Mouse (Mus musculus): ENCODE measurements around the gene Hist1h2ai.
"Not testable (repeated sequence)": the region's sequence is repeated elsewhere in the genome, so short reads cannot be mapped to it uniquely, and the experiment has no call there.

Gene Hist1h2ai

DNA sequence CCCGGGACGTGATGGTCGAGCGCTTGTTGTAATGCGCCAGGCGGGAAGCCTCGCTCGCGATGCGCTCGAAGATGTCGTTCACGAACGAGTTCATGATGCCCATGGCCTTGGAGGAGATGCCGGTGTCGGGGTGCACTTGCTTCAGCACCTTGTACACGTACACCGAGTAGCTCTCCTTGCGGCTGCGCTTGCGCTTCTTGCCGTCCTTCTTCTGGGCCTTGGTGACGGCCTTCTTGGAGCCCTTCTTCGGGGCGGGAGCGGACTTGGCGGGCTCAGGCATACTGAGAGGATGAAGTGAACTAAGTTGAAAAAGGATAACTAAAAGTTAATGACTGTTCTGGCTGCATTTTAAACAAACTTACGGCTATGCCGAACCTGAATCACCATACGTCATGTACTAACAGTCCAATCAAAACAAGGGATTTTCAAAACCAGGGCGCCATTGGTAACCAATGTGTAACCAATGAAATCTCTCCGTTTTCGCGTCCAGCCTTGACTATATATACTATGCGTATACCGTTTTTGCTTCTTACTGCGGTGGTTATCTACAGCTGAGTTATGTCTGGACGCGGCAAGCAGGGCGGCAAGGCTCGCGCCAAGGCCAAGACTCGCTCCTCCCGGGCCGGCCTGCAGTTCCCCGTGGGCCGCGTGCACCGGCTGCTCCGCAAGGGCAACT is at the start of gene Hist1h2ai, which contains the start of gene Hist1h2bl:
Hist1h2ai (plus strand) TSS at position 559 of the 676 bp plus-strand sequence.
Hist1h2bl (minus strand) TSS at position 280 of the 676 bp plus-strand sequence.
- DNase-seq (ENCODE audit: low read depth), result peak; percentile 92

DNA sequence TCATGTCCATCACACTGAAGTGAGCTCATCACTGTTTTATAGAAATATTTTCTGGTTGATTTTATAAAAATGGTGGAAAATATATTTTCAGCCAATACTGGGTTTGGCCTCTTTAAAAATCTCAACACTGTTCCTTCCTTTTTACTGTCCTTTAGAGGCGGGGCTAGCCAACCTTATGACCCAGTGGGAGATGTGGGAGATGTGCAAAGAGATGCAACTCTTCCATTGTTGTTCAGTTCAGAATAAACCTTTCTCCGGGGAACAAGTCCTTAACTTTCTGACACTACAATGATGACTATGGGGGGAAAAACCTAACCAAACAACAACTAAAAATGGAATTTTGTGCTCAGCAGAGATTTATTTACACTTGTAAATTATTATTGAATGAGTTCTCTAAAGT is 38.9 kb upstream of the Hist1h2ai start, which contains the start of gene Olfr1360:
Olfr1360 (minus strand) TSS at position 101 of the 400 bp plus-strand sequence.
- no peak for DNase-seq (ENCODE audit: low read depth)

DNA sequence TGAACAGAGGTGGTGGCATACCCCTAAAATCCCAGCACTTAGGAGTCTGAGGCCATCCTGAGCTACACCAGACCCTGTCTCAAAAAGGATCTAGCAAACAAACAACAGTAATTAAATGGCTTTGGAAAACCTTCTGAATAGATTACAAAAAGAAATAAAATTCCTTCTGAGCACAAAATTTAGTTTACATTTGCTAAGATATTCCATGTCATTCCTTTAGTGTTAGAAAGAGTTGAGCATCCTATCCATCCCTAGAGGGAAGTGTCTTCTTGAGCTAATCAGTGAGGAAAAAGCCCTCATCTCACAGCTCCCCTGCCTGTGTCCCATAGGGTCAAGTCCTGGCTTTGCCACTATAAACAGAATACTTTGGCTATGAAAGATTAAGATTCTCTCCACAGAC is 18.4 kb upstream of the Hist1h2ai start, which contains the start of gene Olfr1359:
Olfr1359 (plus strand) TSS at position 301 of the 400 bp plus-strand sequence.
- no peak for DNase-seq (ENCODE audit: low read depth)

DNA sequence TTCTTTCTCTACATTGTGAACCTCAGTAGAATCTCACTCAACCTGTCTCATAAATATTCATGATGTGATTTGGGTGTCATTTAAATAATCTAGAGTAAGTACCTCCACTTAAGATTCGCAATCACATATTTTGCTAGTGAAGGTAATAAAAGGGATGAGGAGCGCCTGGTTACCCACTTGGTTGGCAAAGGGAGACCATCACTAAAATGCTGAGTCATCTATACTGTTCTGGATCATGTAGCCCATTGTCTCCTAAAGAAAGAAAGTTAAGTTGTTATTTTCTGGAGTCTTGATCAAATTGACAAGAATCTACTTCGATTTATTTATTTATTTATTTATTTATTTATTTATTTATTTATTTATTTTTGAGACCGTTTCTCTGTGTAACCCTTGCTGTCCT is 9.6 kb upstream of the Hist1h2ai start:
- no peak for DNase-seq (ENCODE audit: low read depth)

DNA sequence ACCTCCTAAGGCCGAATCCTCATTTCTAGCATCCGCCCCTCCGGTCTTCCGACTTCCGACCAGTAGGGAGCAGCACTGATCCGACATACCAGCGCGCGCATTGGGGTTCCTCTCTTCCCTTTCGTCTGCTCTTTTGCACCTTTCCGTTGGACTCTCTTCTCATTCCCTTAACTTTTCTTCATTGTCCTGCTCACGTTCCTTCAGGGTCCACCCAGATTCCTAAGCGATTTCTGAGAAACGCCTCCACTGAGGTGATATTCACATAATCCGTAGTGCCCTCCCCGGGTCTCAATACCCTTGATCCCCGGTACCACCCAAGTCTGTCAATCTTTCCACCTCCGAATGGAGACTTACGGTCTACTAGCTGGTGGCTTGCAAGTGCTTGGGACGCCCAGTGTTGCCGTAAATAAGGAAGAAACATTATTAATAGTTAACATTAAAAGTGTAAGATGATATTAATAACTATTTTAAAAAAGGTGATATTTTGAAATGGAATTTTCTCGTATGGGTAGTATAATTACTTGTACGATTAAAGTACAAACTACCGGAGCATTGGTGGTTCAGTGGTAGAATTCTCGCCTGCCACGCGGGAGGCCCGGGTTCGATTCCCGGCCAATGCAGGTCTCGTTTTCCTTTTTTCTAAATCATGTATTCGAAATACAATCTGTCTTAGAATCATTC is 6.1 kb upstream of the Hist1h2ai start:
- peak; percentile 81 for DNase-seq (ENCODE audit: low read depth)

DNA sequence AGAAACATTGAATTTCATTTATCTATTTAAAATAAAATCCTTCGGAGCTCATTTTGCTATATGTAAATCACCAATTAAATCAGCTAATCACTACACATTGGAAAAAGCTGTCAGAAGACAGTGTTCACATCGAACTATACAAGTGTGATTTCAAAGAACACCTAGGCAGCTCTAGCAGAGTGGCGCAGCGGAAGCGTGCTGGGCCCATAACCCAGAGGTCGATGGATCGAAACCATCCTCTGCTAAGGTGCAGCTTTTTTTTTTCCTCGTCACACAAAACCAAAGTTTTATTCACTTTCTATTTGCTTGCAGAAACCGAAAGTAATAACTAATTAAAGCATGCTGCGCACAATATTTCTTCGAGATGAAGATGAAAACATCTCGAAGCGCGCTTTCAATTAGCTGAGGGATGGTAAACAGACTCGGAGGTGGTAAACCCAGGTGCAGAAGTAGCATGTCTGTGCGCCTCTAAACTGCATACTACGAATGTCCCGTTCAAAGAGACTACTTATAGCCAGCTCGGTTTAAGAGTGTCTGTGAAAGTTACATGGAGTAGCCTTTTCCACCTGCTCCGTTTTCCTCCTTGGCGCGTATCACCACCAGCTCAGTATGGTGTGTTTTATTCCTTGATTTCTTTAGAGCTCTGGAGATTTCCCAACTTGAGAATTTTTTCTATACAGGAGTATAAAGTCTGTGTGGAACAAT is 5.2 kb upstream of the Hist1h2ai start:
- peak; percentile 59 for DNase-seq (ENCODE audit: low read depth)

DNA sequence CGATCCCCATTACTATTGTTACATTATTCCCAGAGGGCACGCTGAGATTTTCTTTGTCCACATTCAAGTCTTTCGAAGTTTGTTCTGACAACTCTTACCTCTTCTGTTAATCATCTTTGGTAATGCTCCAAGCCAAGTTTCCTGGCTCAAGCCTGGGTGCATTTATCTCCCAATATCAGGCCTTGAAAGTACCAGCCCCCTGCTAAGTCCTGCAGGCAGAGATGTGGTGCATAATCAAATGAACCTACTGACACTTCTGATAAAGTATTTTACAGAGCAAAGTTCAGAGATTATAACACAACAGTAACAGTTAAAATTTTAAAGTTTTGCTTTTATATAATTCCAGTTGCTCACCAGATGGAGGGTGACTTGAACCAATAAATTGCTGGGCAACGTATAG is 4.5 kb upstream of the Hist1h2ai start:
- DNase-seq (ENCODE audit: low read depth), result no peak

DNA sequence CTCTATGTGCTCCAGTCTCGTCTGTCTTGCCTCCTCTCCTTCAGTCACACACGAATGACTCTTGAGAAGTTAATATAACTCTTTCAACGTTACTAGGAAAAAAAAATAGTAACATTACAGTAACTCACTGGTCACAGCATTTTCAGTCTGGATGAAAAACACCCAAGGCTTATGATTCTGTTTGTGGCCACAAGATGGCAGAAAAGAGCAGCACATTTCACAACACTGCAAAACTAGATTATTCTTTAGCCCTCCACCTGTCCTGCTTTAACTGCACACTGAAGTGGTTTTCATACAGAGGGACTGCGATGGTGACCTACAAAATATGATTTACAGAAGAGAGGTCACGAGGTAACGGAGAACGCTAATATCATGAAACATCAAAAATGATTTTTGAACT is 1.5 kb upstream of the Hist1h2ai start:
- DNase-seq (ENCODE audit: low read depth), result peak; percentile 77

DNA sequence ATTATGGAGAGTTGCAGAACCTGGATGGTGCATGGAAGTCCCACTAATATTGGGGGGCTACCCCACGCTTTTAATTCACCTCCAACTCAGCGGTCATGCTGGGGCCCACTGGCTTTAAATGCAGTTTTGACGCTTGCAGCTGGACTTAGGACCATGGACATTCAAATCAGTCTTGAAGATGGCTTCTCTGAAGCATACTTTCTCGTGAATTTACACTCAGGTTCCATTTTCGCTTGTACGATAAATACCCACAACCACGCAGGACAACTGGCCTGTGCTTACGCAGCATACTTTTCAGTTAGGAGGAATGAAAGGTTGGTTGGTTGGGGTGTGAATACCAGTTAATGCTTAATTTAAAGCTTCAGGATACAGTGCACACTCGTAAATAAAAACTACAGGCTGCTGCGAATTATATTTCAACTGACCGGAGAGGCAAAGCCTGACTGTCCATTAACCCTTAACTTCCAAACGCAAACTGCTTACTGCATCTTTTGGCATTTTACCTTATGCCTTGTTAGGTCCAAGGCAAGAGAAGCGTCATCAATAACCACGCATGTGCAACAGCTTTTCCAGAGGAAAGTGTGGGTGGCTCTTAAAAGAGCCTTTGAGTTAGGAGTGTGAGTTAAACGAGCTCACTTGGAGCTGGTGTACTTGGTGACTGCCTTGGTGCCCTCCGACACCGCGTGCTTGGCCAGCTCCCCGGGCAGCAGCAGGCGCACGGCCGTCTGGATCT is 925 bp upstream of the Hist1h2ai start:
- DNase-seq (ENCODE audit: low read depth), result peak; percentile 66

DNA sequence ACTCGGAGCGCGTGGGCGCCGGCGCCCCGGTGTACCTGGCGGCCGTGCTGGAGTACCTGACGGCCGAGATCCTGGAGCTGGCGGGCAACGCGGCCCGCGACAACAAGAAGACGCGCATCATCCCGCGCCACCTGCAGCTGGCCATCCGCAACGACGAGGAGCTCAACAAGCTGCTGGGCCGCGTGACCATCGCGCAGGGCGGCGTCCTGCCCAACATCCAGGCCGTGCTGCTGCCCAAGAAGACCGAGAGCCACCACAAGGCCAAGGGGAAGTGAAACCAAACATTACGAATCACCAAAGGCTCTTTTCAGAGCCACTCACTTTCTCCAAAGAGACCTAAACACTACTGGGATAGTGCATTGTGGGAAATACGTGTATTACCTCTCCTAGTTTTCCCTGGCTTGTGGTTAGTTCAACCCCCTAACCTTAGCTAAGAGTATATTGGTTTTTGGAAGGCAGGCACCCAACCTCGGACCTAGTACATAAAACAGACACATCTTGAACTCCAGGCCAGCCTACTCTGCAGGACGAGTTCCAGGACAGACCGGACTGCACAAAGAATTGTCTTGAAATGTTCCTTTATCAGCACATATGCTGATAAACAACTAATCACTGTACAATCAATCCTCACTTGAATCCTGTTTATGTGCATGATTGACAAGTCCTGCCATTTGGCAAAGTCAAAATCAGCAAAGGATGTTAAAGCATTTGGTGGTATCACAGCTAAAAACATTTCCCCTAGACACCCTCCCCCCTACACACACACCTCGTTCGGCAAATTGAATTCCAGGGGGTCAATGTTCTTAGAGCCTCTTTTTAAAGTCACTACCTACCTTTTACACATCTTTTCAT is 544 bp downstream of the Hist1h2ai start:
- not testable (repeated sequence) for DNase-seq (ENCODE audit: low read depth)

DNA sequence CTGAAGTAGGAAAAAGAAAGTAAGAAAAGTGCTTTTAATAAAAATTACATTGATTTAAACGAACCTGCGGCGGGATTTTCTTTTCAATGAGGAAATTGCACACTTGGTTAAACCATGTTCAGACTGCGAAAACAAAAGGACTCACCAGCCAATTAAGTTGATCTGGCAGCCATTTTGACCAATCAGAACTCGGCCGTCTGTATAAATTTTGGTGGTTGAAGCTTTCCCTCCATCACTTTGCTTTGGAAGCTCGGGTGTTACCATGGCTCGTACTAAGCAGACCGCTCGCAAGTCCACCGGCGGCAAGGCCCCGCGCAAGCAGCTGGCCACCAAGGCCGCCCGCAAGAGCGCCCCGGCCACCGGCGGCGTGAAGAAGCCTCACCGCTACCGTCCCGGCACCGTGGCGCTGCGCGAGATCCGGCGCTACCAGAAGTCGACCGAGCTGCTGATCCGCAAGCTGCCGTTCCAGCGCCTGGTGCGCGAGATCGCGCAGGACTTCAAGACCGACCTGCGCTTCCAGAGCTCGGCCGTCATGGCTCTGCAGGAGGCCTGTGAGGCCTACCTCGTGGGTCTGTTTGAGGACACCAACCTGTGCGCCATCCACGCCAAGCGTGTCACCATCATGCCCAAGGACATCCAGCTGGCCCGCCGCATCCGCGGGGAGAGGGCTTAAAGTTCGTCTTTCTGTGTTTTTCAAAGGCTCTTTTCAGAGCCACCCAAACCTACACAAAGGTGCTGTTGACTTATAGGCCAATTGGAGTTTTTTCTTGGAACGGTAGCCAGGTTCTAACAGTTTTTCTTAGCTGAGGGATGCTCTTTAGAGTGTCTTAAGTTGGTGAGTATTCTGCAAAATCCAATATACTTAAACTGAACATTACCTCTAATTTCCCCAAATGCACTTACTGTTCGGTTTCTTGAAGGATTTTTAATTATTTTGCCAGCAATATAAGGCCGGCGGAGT is 1.5 kb downstream of the Hist1h2ai start, which contains the start of gene Hist1h3h:
Hist1h3h (plus strand) TSS at position 263 of the 961 bp plus-strand sequence.
- DNase-seq (ENCODE audit: low read depth), result peak; percentile 90

DNA sequence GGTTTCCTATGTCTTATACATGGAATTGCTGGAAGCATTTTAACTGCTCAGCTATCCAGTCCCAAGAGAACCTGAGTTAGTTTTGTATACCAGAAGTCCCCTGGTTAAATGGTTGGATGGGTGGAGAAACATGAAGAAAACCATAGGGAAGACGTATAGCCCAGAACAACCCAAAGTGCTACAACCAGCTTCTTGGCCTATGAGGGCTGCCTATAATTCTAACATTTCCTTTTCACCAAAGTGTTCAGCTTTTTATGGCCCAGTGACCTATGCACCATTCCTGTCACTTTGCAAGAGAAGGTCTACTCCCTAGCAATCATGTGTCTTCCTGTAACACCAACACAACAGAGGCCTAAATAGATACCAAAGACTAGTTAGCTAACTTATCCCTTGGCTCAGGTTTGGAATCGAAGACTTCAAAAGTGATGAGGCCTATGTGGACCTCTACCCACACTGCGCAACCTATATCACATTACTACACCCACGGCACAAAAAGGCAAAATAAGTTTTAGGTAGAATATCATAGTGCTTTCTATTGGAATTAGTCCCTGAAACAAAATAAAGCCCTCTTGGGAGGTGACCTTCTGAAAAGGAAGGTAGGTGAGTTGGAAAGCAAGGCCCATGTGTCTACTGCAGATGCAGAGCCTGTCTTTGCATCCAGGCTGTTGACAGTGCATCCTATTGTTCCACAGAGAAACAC is 2.3 kb downstream of the Hist1h2ai start:
- peak; percentile 56 for DNase-seq (ENCODE audit: low read depth)

DNA sequence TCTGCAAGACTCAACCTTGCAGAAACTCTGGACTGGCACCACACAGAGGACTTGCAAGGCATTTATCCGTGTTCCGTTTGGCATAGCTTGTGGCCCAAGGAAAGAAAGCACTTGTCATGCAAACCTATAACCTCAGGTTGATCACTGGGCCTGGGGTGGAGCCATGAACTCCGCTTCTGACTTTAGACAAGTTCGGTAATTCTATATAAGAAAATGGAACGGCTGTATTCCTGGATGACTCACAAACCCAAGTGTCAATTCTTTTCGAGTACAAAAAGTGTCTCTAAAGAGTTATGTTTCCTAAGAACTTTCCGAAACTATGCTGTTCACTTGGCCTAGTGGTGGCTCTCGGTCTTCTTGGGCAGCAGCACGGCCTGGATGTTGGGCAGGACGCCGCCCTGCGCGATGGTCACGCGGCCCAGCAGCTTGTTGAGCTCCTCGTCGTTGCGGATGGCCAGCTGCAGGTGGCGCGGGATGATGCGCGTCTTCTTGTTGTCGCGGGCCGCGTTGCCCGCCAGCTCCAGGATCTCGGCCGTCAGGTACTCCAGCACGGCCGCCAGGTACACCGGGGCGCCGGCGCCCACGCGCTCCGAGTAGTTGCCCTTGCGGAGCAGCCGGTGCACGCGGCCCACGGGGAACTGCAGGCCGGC is 5.0 kb downstream of the Hist1h2ai start:
- DNase-seq (ENCODE audit: low read depth), result not testable (repeated sequence)

DNA sequence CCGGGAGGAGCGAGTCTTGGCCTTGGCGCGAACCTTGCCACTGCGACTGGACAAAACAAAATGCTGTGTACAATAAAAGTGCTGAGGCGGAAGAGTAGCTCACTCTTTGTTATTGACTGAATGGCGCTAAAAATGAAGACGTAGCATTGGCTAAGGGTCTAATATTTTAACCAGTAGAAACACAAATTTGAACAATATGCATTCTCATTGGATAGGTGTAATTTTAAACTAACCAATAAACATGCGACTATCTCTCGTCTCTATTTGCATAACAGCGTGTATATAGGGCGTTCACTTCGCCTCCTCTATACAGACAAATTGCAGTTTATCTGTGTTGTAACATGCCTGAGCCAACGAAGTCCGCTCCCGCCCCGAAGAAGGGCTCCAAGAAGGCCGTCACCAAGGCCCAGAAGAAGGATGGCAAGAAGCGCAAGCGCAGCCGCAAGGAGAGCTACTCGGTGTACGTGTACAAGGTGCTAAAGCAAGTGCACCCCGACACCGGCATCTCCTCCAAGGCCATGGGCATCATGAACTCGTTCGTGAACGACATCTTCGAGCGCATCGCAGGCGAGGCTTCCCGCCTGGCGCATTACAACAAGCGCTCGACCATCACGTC is 5.6 kb downstream of the Hist1h2ai start, which contains the start of gene Hist1h2bm:
Hist1h2bm (plus strand) TSS at position 288 of the 616 bp plus-strand sequence.
- peak; percentile 82 for DNase-seq (ENCODE audit: low read depth)

DNA sequence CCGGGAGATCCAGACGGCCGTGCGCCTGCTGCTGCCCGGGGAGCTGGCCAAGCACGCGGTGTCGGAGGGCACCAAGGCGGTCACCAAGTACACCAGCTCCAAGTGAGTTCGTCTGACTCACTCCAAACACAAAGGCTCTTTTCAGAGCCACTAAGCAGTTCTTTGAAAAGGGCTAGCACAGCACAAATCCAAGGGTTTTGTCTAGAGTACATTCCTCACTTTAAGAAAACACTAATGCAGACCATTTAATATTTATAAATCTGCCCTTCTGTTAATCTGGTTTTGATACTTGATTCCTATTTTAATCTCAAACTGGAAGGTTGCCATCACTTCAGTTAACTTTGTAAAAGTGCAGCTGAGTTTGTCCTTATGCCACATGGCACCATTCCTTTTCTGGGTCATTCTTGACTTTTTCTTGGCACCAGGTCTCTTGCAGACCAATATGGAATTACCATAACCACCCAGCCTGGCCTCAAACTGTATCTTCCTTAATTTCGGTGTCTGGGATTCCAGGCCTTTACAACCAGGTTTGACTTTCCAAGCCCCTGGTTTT is 6.2 kb downstream of the Hist1h2ai start:
- DNase-seq (ENCODE audit: low read depth), result no peak

DNA sequence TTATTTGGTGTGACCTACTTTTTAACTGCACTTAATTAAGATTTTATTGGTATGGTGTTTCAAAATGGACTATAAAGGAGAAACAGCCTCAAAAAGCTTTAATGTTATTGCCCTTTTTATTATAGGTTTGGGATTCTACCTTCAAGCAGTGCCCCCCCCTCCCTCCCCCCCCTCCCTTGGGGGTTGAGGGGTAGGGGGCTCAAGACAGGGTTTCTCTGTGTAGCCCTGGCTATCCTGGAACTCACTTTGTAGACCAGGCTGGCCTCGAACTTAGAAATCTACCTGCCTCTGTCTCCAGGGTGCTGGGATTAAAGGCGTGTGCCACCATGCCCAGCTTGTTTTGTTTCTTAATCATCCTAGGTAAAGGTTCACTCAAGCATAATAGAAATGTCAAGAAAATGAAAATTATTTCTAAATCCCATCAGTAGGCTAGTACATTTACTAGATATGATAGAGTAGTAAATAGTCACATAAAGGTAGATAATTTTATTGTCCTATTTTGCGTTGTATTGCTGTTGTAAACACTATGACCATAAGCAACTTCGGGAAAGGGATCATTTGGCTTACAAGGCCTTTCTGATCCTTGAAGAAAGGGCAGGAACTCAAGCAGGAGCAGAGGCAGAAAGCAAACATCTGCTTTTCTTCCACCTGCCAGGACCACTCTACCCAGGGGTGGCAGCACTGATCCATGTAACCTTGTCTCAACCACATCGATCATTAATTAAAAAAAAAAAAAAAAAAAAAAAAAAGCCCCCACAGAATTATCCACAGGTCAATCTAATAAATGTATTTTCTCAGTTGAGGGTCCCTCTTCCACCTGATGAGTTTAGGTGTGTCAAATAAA is 7.0 kb downstream of the Hist1h2ai start:
- DNase-seq (ENCODE audit: low read depth), result no peak
